Mouse (Mus musculus): Measurements from ENCODE around the gene Sec31a.
"Not testable (repeated sequence)": the region's sequence is repeated elsewhere in the genome, so short reads cannot be mapped to it uniquely, and the experiment has no call there.

Sec31a gene

DNA sequence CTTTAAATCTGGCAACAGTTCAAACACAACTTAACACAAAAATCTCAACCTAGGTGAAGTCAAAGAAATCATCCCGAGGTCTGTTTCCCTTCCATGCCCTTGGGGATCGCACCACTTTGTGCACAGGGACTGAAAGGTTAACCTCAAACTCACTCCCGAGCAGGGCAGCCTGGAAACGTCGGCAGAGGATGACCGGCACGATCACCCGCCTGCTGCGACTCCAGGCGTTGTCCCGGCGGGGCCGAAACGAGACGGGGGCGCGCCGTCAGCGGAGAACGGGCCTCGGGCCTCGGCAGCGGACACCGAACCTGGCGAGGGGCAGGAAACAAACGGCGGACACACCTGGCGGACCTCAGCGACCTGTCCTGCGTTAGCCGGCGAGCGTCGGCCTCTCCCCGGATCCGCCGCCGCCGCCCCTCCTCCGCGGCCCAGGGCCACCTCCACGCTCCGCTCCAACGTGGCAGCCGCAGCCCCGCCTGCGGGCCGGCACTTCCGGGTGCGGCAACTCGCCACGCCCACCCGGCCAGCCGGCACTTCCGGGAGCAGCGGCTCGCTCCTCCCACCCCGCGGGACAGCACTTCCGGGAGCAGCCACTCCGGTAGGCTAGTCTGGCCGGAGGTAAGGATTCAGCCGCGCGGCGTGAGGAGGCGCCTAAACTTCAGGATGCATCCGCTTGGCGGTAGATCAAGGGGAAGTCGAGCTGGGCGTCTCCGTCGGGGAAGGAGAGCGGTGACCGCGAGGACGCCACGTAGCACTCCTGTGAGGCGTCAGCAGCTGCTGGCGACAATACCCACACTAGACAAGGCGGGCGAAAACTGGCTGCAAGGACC is at the start of gene Sec31a:
Gene Sec31a, minus strand, starts transcription at position 474 of the 830 bp plus-strand sequence.
- DNase-seq (ENCODE audit: extremely low read depth, insufficient read length, low spot score): peak; percentile 97

DNA sequence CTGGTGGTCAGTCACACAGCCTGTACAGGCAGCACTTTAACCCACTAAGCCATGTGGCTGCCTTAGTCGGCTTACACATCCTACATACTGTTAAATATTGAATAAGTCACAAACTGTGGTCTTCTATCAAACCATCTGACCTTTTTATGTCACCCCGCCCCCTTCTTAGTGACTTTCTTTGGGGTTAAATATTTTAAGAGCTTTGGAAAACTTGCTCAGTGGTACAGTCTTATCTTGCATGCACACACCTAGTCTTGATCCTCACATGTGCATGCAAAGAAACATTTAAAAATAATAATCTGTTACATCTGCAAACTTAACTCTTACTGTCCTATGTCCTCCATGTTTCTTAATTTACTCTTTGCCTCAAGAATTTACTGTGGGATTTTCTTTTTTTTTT is 46.3 kb upstream of the Sec31a start:
- DNase-seq (ENCODE audit: extremely low read depth, insufficient read length, low spot score): no peak

- peak; percentile 9 for DNase-seq (ENCODE audit: extremely low read depth, insufficient read length, low spot score)
Observed at GRCm38 (mm10) chr5:100461526-100461925, 45.5 kb upstream of the Sec31a start.

DNA sequence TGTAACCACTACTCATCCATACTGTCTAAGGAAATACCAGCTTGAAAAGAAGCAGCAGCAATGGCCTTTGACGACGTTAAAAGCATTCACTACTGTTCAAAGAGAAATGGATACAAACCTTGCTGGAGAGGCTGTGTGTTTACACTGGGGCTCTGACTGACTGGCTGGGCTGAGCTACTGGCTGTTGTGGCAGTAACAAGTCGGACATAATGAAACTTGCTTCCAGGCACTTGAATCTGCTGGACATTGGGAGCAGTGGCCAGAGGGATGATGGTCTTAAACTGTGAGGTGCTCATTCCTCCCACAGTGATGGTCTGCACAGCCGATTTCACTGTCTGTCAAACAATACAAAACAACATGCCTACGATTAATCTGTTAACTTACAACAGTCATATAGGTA is 43.4 kb upstream of the Sec31a start:
- DNase-seq (ENCODE audit: extremely low read depth, insufficient read length, low spot score): no peak

DNA sequence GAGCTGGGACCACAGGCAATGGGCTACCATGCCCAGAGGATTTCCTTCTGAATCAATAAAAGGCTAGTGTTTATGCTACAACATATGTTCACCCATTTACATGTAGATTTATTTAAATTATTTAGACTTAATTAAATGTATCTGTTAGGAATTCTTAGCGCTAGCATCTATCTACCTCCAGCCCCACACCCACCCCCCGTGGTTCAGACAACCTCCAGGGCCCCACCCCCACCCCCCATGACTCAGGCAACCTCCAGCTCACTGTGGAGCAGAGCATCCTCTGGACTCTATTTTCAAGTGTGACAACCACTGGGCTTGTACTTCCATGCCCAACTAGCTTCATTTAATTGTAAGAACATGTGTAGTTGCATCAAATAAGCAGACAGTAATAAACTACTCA is 35.8 kb upstream of the Sec31a start:
- no peak for DNase-seq (ENCODE audit: extremely low read depth, insufficient read length, low spot score)

- DNase-seq (ENCODE audit: extremely low read depth, insufficient read length, low spot score): no peak
Observed at GRCm38 (mm10) chr5:100438796-100439195, 22.8 kb upstream of the Sec31a start.

GRCm38 (mm10) chr5:100437917-100438316 is 21.9 kb upstream of the Sec31a start:
- no peak for DNase-seq (ENCODE audit: extremely low read depth, insufficient read length, low spot score)

- no peak for DNase-seq (ENCODE audit: extremely low read depth, insufficient read length, low spot score)
Observed at GRCm38 (mm10) chr5:100437086-100437485, 21.1 kb upstream of the Sec31a start.

DNA sequence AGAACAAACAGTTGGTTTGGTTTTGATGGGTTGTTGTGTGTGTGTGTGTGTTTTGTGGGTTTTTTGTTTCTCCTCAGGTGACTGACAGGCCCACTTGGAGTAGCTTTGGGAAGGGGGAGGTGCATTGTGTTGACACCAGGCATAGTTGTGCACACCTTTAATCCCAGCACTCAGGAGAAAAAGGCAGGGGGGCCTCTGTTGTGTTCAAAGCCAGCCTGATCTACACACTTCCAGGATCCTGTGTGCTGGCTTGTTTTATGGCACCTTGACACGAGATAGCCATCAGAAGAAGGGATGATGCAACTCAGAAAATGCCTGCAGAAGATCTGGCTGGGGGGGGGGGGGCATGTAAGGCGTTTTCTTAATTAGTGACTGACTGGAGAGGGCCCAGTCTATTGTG is 14.9 kb upstream of the Sec31a start:
- DNase-seq (ENCODE audit: extremely low read depth, insufficient read length, low spot score): no peak

GRCm38 (mm10) chr5:100430076-100430390 is 14.0 kb upstream of the Sec31a start:
- no peak for DNase-seq (ENCODE audit: extremely low read depth, insufficient read length, low spot score)

- DNase-seq (ENCODE audit: extremely low read depth, insufficient read length, low spot score): peak; percentile 95
Observed at GRCm38 (mm10) chr5:100429344-100430075, 13.5 kb upstream of the Sec31a start.

DNA sequence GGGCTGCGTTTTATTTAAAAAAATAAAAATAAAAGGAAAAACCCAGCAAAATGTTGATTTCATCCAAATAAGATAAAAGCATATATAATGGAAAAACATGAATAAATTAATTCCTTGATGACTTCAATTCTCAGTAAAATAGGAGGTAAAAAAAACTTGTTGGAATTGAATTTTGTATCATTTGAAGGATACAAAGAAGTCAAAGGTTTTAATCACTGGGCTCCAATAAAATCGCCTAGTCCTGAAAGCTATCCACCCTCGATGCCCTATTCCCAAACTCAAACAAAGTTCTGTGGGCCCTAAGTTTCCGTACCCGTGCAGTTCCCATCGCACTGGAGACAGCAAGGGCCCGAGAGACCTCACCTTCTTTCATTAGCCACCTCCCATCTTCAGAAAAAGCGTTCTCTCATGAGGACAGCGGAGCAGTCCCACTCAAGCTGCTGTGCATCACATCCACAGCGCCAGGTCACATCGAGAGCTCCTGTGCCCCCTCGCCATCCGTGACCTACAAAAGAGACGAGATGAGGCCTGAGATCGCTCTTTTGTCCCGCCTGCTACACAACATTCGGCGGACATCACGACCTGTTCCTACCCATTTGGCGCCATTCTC is 12.8 kb upstream of the Sec31a start:
- DNase-seq (ENCODE audit: extremely low read depth, insufficient read length, low spot score): no peak

DNA sequence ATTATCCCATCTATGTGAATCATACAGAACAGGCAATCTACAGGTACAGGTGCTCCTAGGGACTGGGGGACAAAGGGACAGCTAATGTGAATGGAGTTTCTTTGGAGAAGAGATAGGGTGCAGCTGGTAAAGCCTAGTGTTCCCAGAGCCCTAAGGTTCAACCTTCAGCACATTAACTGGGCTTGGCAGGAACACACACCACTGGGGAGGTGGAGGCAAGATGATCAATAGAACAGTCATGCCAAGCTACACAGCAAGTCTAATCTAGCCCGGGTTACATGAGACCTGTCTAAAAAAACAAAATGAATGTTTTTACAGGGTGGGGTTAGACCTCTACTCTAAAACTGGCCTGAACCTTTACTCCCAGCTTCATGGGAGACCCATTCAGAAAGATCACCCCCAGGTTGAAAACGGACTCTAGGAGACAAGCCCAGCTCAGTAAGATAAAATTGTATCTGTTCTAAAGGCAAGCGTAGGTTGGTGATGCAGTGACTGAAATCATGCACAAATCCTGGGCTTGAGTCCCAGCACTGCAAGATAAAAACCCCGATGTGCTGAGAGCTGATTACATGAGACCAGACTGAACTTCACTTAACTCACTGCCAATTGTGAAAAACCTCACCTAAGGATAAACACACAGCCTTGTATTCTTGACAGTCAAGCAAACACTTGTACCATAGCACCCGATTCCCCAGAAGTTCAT is 12.1 kb upstream of the Sec31a start:
- no peak for DNase-seq (ENCODE audit: extremely low read depth, insufficient read length, low spot score)

DNA sequence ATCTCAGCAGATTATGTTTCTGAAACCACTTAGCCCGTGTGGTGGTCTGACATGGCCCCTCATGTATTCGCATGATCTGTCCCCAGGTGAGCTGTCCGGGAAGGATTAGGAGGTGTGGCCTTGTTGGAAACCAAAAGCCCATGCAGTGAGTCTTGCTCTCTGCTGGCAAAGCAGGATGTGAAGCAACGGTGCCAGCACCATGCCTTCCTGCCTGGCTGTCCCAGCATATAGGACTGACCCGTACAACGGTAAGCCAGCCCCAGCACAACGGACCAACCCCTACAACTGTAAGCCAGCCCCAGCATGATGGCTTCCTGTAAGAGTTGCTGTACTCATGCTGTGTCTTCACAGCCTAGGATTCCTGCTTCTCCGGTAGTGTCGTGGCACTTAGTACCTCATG is 11.2 kb upstream of the Sec31a start:
- DNase-seq (ENCODE audit: extremely low read depth, insufficient read length, low spot score): peak; percentile 27

DNA sequence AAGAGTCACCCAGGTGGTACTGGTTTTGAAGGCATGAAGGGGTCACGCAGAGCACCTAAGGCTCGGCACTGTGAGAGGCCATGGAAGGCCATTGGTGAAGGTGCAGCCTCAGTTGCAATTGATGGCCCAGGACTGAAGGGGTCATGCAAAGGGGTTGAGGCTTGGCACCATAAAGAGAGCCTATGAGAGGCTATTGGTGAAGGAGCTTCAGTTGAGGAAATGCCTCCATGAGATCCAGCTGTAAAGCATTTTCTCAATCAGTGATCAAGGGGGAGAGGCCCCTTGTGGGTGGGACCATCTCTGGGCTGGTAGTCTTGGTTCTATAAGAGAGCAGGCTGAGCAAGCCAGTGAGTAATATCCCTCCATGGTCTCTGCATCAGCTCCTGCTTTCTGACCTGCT is 9.8 kb upstream of the Sec31a start:
- not testable (repeated sequence) for DNase-seq (ENCODE audit: extremely low read depth, insufficient read length, low spot score)

- no peak for DNase-seq (ENCODE audit: extremely low read depth, insufficient read length, low spot score)
Observed at GRCm38 (mm10) chr5:100424252-100424651, 8.2 kb upstream of the Sec31a start.

- no peak for DNase-seq (ENCODE audit: extremely low read depth, insufficient read length, low spot score)
Observed at GRCm38 (mm10) chr5:100423626-100424025, 7.6 kb upstream of the Sec31a start.

DNA sequence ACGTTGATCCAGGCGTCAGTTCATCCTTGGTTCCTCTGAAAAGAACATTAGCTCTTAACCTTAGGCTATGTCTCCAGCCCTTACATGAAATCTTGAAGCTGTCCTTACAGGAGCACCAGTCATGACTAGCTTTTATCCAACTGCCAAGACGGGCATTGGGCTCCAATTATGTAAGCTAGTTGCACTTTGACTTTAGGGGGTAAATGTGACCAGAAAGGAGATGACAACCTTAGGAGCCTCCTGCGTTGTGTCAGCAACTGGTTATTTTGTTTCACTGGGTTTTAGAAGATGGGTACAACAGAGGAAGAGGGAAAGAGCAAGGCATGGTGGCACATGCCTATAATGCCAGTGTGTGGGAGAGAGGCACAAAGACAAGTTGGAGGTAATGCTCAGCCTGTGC is 2.8 kb upstream of the Sec31a start:
- DNase-seq (ENCODE audit: extremely low read depth, insufficient read length, low spot score): no peak

GRCm38 (mm10) chr5:100418077-100418476 is 2.0 kb upstream of the Sec31a start:
- no peak for DNase-seq (ENCODE audit: extremely low read depth, insufficient read length, low spot score)

GRCm38 (mm10) chr5:100414474-100415196 is 1.4 kb downstream of the Sec31a start:
- DNase-seq (ENCODE audit: extremely low read depth, insufficient read length, low spot score): no peak

All from 3134 (cell line).